Mouse (Mus musculus) brain, embryonic 14.5 days (tissue): ENCODE data around the gene Rbl2.
A peak's percentile ranks its signal among the peaks of the same experiment; 100 is the strongest.

ENCODE experiments used
- CTCF ChIP-seq: fragments of 200-500 bp; IDR thresholded peaks from 2 replicates; pipeline ENCODE4 v1.5.1; 2012; ENCODE audit warnings: inconsistent platforms, mild to moderate bottlenecking, moderate library complexity, borderline replicate concordance; ENCODE audit not compliant: insufficient read depth, insufficient read length; ENCODE audit errors: extremely low read depth
- POLR2A ChIP-seq: fragments of 200-500 bp; IDR thresholded peaks from 2 replicates; pipeline ENCODE4 v1.6.1; 2012; ENCODE audit warnings: mild to moderate bottlenecking, inconsistent platforms, borderline replicate concordance; ENCODE audit not compliant: poor library complexity, insufficient read depth, insufficient read length, severe bottlenecking; ENCODE audit errors: extremely low read depth

GRCm38 (mm10) chr8:91118131-91118530 lies 48.3 kb downstream of the Rbl2 start:
- peak; percentile 36; the same call in 1 of the 2 replicates for TF ChIP-seq CTCF
- TF ChIP-seq POLR2A = no peak
